Mouse (Mus musculus): ENCODE results near the gene Olfr948. TPM values are rescaled to one million over a fixed set of nuclear protein-coding genes. Genes with fewer than 3 reads are reported as not detected.

Olfr948 gene
- not detected in 2 replicates for polyA plus RNA-seq (2014; fragmentation: Nextera tagmentation; extraction: Ambion mirVana)

DNA sequence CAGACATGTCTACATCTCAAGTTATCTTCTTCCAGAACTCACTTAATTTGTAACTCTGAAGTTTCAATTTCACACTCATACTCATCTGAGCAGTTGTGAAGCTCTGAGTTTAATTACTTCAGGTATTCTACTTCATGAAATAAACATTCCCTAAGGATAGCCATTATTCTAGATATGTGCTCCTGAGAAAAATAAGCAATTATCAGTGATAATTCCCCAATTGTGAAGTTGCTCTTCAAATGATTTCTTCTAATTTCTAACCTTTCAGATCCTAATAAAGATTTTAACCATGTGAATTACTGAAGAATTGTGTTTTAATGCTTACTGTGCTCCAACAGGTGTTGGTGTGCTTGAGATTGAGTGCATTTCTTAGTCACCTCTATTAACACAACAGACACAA lies at the start of gene Olfr948:
TSS of gene Olfr948 (minus strand) at position 101 of the 400 bp plus-strand sequence.
- H3K4me2 ChIP-seq (ENCODE audit: low read depth, low read length, severe bottlenecking): no peak within 1 kb of the TSS
- H3K36me3 ChIP-seq (ENCODE audit: control insufficient read depth, insufficient read depth, low read length): no peaks in the 10 kb centered on the region
- H3K27ac ChIP-seq (ENCODE audit: low read depth, low read length): no peak within 1 kb of the TSS
- ATAC-seq (replicated peaks; ENCODE audit: low FRiP score) (no peak), DNase-seq (ENCODE audit: low spot score) (no peak)
- H3K27me3 ChIP-seq (ENCODE audit: control insufficient read depth, insufficient read depth, low read length): no peaks in the 10 kb centered on the region
- H3K4me3 ChIP-seq (ENCODE audit: low read depth, low read length): no peak within 1 kb of the TSS
- no peak within 1 kb of the TSS for H3K9ac ChIP-seq (ENCODE audit: low read length)
- no peaks in the 10 kb centered on the region for H3K9me3 ChIP-seq (ENCODE audit: control insufficient read depth, low read length)
- no peaks in the 10 kb centered on the region for H3K4me1 ChIP-seq (replicated peaks; ENCODE audit: control insufficient read depth, insufficient read depth, low read length)

DNA sequence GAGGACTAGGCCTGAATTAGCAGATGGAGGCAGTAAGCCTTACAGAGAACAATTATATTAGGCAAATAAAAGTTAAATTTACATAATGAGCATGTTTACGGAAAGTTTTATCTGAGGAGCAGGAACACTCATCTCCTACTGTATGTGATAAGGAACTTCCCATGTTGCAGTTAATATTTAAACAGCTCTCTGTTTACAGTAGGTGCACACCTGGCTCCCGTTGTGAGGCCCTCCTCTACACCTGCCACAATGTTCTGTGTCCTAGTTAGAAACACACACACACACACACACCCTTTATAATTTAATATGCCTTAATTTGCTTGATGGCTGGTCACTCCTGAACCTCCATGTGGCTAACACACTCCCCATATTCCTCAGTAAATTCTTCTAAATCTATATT lies 38.7 kb downstream of the Olfr948 start:
- no peak for DNase-seq (ENCODE audit: low spot score)
- H3K9ac ChIP-seq (ENCODE audit: low read length): no peak overlapping the region
- H3K4me3 ChIP-seq (ENCODE audit: low read depth, low read length): no peak overlapping the region
- H3K9me3 ChIP-seq (ENCODE audit: control insufficient read depth, low read length): no peaks in the 10 kb centered on the region
- no peak overlapping the region for H3K4me2 ChIP-seq (ENCODE audit: low read depth, low read length, severe bottlenecking)
- H3K27me3 ChIP-seq (ENCODE audit: control insufficient read depth, insufficient read depth, low read length): no peaks in the 10 kb centered on the region
- WGBS: 91% methylated on average over 2 of the region's 2 CpGs
- no peak for ATAC-seq (replicated peaks; ENCODE audit: low FRiP score)
- no peaks in the 10 kb centered on the region for H3K36me3 ChIP-seq (ENCODE audit: control insufficient read depth, insufficient read depth, low read length)
- no peaks in the 10 kb centered on the region for H3K4me1 ChIP-seq (replicated peaks; ENCODE audit: control insufficient read depth, insufficient read depth, low read length)
- H3K27ac ChIP-seq (ENCODE audit: low read depth, low read length): no peak overlapping the region

DNA sequence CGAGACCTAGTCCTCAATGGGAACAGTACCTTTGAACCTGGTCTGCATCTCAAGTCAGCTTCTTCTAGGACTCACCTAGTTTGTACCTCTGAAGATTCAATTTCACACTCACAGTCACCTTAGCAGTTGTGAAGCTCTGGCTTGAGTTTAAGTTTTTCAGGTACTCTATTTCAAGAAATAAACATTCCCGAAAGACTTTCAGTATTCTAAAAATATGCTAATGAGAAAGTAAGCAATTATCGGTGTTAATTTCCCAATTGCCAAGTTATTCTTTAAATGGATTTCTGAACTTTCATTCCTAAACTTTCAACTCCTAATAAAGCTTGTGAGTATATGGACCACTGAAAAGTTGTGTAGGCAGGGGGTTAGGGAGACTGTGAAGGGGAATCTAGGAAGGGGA lies 49.1 kb downstream of the Olfr948 start, which contains the start of gene Olfr945:
TSS of gene Olfr945 (minus strand) at position 101 of the 400 bp plus-strand sequence.
- DNase-seq (ENCODE audit: low spot score) (no peak), ATAC-seq (replicated peaks; ENCODE audit: low FRiP score) (no peak)
- no peaks in the 10 kb centered on the region for H3K4me1 ChIP-seq (replicated peaks; ENCODE audit: control insufficient read depth, insufficient read depth, low read length)
- no peaks in the 10 kb centered on the region for H3K27me3 ChIP-seq (ENCODE audit: control insufficient read depth, insufficient read depth, low read length)
- no peak within 1 kb of the TSS for H3K4me2 ChIP-seq (ENCODE audit: low read depth, low read length, severe bottlenecking)
- no peak within 1 kb of the TSS for H3K9ac ChIP-seq (ENCODE audit: low read length)
- no peak within 1 kb of the TSS for H3K4me3 ChIP-seq (ENCODE audit: low read depth, low read length)
- no peak within 1 kb of the TSS for H3K27ac ChIP-seq (ENCODE audit: low read depth, low read length)
- no peaks in the 10 kb centered on the region for H3K36me3 ChIP-seq (ENCODE audit: control insufficient read depth, insufficient read depth, low read length)
- 90% methylated on average over 3 of the region's 3 CpGs for WGBS
- H3K9me3 ChIP-seq (ENCODE audit: control insufficient read depth, low read length): no peaks in the 10 kb centered on the region

Other genes starting within 250 kb of the Olfr948 start
- gene Olfr938, start 247.2 kb downstream of the Olfr948 start, polyA plus RNA-seq (2014; fragmentation: Nextera tagmentation; extraction: Ambion mirVana): not detected in 2 replicates
- not detected in 2 replicates for gene Olfr27, start 197.9 kb downstream of the Olfr948 start, polyA plus RNA-seq (2014; fragmentation: Nextera tagmentation; extraction: Ambion mirVana)
- gene Olfr943, start 159.7 kb downstream of the Olfr948 start, polyA plus RNA-seq (2014; fragmentation: Nextera tagmentation; extraction: Ambion mirVana): not detected in 2 replicates
- not detected in 2 replicates for gene Olfr944, start 124.1 kb downstream of the Olfr948 start, polyA plus RNA-seq (2014; fragmentation: Nextera tagmentation; extraction: Ambion mirVana)
- not detected in 2 replicates for gene Olfr1537, start 76.1 kb downstream of the Olfr948 start, polyA plus RNA-seq (2014; fragmentation: Nextera tagmentation; extraction: Ambion mirVana)
- gene Olfr945, start 49.2 kb downstream of the Olfr948 start, polyA plus RNA-seq (2014; fragmentation: Nextera tagmentation; extraction: Ambion mirVana): not detected in 2 replicates
- not detected in 2 replicates for gene Olfr951, start 61.4 kb upstream of the Olfr948 start, polyA plus RNA-seq (2014; fragmentation: Nextera tagmentation; extraction: Ambion mirVana)
- gene Olfr952, start 101.1 kb upstream of the Olfr948 start, polyA plus RNA-seq (2014; fragmentation: Nextera tagmentation; extraction: Ambion mirVana): not detected in 2 replicates
- not detected in 2 replicates for gene Olfr954, start 130.7 kb upstream of the Olfr948 start, polyA plus RNA-seq (2014; fragmentation: Nextera tagmentation; extraction: Ambion mirVana)
- gene Olfr955, start 145.9 kb upstream of the Olfr948 start, polyA plus RNA-seq (2014; fragmentation: Nextera tagmentation; extraction: Ambion mirVana): not detected in 2 replicates
- gene Olfr44, start 167.9 kb upstream of the Olfr948 start, polyA plus RNA-seq (2014; fragmentation: Nextera tagmentation; extraction: Ambion mirVana): not detected in 2 replicates
- not detected in 2 replicates for gene Olfr957, start 189.8 kb upstream of the Olfr948 start, polyA plus RNA-seq (2014; fragmentation: Nextera tagmentation; extraction: Ambion mirVana)
- gene Olfr958, start 228.0 kb upstream of the Olfr948 start, polyA plus RNA-seq (2014; fragmentation: Nextera tagmentation; extraction: Ambion mirVana): not detected in 2 replicates
- not detected in 2 replicates for gene Olfr959, start 249.5 kb upstream of the Olfr948 start, polyA plus RNA-seq (2014; fragmentation: Nextera tagmentation; extraction: Ambion mirVana)

Measured in forebrain, embryonic 11.5 days (tissue).